Mouse (Mus musculus) lung, postnatal 0 days (tissue): Measurements from ENCODE around the gene Ogg1. TPM values are rescaled to one million over a fixed set of nuclear protein-coding genes. Genes with fewer than 3 reads are reported as not detected.

Source experiments
- ATAC-seq: fragments of 200-750 bp; cut with Nextera tagmentation; 2 replicates; pipeline ENCODE4 v1.8.0; 2017; ENCODE audit warnings: moderate library complexity
- DNase-seq: peaks from one replicate; pipeline ENCODE4 v3.0.0-alpha.2; 2016; ENCODE audit warnings: low spot score
- H3K27ac ChIP-seq: fragments of 300-500 bp; sonication (generic); 2 replicates; pipeline ENCODE4 v1.5.1; 2014; ENCODE audit warnings: antibody characterized with exemption, mild to moderate bottlenecking, low read length, mixed read lengths
- H3K27me3 ChIP-seq: fragments of 300-500 bp; sonication (generic); replicated peaks from 2 replicates; pipeline ENCODE4 v1.6.1; 2014; ENCODE audit warnings: low read length, mixed read lengths; ENCODE audit not compliant: insufficient read depth
- H3K36me3 ChIP-seq: fragments of 300-500 bp; sonication (generic); 2 replicates; pipeline ENCODE4 v1.6.1; 2014; ENCODE audit warnings: low read length, mixed read lengths; ENCODE audit not compliant: insufficient read depth
- H3K4me1 ChIP-seq: fragments of 300-500 bp; sonication (generic); 2 replicates; pipeline ENCODE4 v1.6.1; 2014; ENCODE audit warnings: antibody characterized with exemption, low read depth, low read length, mixed read lengths; ENCODE audit not compliant: insufficient read depth
- H3K4me2 ChIP-seq: fragments of 300-500 bp; sonication (generic); replicated peaks from 2 replicates; pipeline ENCODE4 v1.6.1; 2014; ENCODE audit warnings: low read depth, mild to moderate bottlenecking, low read length, moderate library complexity, mixed read lengths
- H3K4me3 ChIP-seq: fragments of 300-500 bp; sonication (generic); 2 replicates; pipeline ENCODE4 v1.5.1; 2014; ENCODE audit warnings: low read depth, low read length
- H3K9ac ChIP-seq: fragments of 300-500 bp; sonication (generic); replicated peaks from 2 replicates; pipeline ENCODE4 v1.6.1; 2014; ENCODE audit warnings: low read depth, mild to moderate bottlenecking
- H3K9me3 ChIP-seq: fragments of 300-500 bp; sonication (generic); 2 replicates; pipeline ENCODE4 v1.6.1; 2016; ENCODE audit warnings: low read length, mixed read lengths
- CTCF ChIP-seq: IDR thresholded peaks from 2 replicates; pipeline ENCODE4 v1.5.1; 2016; ENCODE audit warnings: antibody characterized with exemption, mild to moderate bottlenecking
- EP300 ChIP-seq: IDR thresholded peaks from 2 replicates; pipeline ENCODE4 v1.6.1; 2016; ENCODE audit warnings: antibody characterized with exemption, mild to moderate bottlenecking, control low read depth
- WGBS: fragments of 180-500 bp; shearing (Covaris S2); extraction: QIAGEN DNeasy Blood & Tissue Kit; methylation state at CpG from one replicate; pipeline ENCODE4 v1.1.7; 2014; 5-methylcytosine and 5-hydroxymethylcytosine counted together
- polyA plus RNA-seq: library from polyadenylated mRNA; unstranded; fragments of >200 nt; fragmentation: Nextera tagmentation; extraction: Ambion mirVana; gene quantifications from 2 replicates; pipeline ENCODE4 v1.2.1, GENCODE M21; 2015

Ogg1 gene
- polyA plus RNA-seq, 1 experiment from 2014 or later, result 11.7 TPM

DNA sequence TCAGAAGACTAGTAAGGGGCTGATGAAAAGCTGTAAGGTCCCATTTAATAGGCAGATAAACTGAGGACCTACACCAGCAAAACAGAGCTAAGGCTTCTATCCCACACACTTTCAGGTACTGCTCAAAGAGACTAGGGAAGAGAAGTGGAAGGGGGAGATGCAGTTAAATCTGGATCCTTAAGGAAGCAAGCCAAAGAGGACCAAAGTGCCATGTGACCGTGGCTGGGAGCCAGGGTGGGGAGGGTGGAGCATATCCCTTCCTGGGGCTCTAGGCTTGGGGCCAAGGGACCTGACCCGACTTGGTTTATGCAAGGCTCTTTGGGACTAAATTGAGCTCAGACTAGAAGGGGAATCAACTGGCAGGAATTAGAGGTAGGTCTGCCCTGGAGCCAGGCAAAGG, 17.5 kb downstream of the Ogg1 start:
- H3K9me3 ChIP-seq, result no peaks in the 10 kb centered on the region
- peak overlapping the region; percentile 70 for H3K27ac ChIP-seq
- peak; percentile 81 for DNase-seq
- 3% methylated on average over 2 of the region's 2 CpGs for WGBS
- 0 out of 2 replicates have a peak overlapping the region, but pooled peaks have one; percentile 60 for H3K4me3 ChIP-seq
- TF ChIP-seq CTCF, result no peak
- no peak for TF ChIP-seq EP300
- H3K9ac ChIP-seq, result 0 out of 2 replicates have a peak overlapping the region, but pooled peaks have one; percentile 70
- H3K4me1 ChIP-seq, result peaks cover 20% of the 10 kb centered on the region; the same call in 1 of the 2 replicates
- no peaks in the 10 kb centered on the region for H3K36me3 ChIP-seq
- ATAC-seq, result peak; percentile 81
- peak overlapping the region; percentile 87 for H3K4me2 ChIP-seq
- H3K27me3 ChIP-seq, result no peaks in the 10 kb centered on the region

DNA sequence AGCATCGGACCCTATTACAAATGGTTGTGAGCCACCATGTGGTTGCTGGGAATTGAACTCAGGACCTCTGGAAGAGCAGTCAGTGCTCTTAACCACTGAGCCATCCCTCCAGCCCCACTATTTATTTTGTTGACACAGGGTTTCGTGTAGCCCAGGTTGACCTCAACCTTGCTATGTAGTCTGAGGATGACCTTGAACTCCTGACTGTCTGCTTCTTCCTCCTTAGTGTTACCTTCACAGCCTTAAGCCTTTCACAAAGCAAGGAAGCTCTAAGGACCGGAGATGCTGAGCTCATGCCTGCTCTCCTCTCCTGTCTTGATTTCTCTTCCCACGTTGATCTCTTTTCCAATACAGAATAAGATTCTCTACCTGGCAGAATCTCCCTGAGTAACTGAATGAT, 20.1 kb downstream of the Ogg1 start:
- H3K9ac ChIP-seq, result no peak overlapping the region

DNA sequence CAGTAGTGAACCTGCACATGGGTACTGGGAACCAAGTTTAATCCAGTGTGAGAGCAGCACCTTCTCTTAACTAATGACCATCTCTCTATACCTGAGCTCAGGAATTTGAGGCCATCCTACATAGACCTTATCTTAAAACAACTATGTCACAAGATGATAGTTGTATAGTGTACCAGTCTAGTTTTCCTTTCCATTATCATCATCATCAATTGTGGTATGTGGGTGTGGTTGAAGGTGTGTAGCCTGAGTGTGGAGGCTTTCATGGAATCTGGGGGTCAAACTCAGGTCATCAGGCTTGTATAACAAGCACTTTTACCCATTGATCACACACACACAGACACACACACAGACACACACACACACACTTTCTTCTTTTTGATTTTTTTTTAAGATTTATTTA, 23.8 kb downstream of the Ogg1 start:
- no peak for TF ChIP-seq CTCF
- Histone ChIP-seq H3K27ac (no peak overlapping the region), H3K27me3 (no peaks in the 10 kb centered on the region), H3K9ac (no peak overlapping the region), H3K36me3 (no peaks in the 10 kb centered on the region), H3K4me2 (no peak overlapping the region), H3K4me3 (no peak overlapping the region), H3K4me1 (no peaks in the 10 kb centered on the region), H3K9me3 (no peaks in the 10 kb centered on the region)
- no peak for ATAC-seq
- DNase-seq, result no peak

More for the DNA sequence above, 20.1 kb downstream of the Ogg1 start:
- WGBS, result 58% methylated on average over 4 of the region's 4 CpGs
- Histone ChIP-seq H3K4me2 (no peak overlapping the region), H3K4me3 (no peak overlapping the region), H3K9me3 (no peaks in the 10 kb centered on the region), H3K27me3 (no peaks in the 10 kb centered on the region), H3K36me3 (no peaks in the 10 kb centered on the region), H3K27ac (no peak overlapping the region), H3K4me1 (peaks cover 18% of the 10 kb centered on the region; the same call in 1 of the 2 replicates)
- DNase-seq (no peak), ATAC-seq (no peak)
- TF ChIP-seq CTCF (no peak), EP300 (no peak)

DNA sequence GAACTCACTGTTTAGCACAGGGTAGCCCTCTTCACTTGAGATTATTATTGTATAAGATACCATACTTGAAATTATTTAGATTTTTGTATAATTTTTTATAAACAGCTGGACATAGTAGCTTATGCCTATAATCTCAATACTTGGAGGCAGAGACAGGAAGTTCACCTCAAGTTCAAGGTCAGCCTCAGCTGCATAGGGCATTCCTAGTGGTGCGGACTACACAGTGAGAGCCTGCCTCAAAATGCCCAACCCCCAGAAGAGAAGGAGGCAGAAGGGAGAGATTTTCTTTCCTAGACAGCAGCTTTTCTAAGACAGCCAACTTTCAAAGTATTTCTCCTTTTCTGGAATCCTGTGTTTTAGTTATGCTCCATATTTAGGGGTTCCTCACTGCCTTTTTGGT, 24.4 kb downstream of the Ogg1 start:
- no peak for DNase-seq
- Histone ChIP-seq H3K9ac (no peak overlapping the region), H3K27ac (no peak overlapping the region), H3K4me1 (no peaks in the 10 kb centered on the region), H3K4me2 (no peak overlapping the region), H3K36me3 (no peaks in the 10 kb centered on the region), H3K27me3 (no peaks in the 10 kb centered on the region), H3K9me3 (no peaks in the 10 kb centered on the region), H3K4me3 (no peak overlapping the region)
- no peak for TF ChIP-seq EP300
- no peak for TF ChIP-seq CTCF
- WGBS, result 71% methylated on average over 1 of the region's 1 CpGs
- ATAC-seq, result no peak

DNA sequence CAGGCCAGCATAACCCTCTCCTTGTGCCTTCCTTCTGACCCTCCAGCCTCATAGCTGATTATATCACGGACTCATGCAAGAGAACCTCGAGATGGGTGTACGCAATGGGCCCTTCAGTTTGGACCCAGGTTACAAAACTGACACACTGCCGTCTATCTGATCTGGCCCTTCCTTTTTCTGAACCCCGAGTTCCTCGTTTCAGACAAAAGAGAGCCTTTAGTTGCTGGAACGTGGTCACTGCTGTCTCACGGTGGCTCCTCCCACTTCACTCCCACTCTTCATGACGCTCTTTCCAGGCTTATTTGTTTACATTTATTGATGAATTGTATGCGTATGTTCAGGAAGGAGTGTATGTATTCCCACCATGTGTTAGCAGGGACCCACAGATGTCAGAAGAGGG, 24.9 kb downstream of the Ogg1 start:
- no peaks in the 10 kb centered on the region for H3K9me3 ChIP-seq
- WGBS, result 39% methylated on average over 10 of the region's 10 CpGs
- TF ChIP-seq CTCF, result no peak
- TF ChIP-seq EP300, result no peak
- DNase-seq, result peak; percentile 31
- no peak overlapping the region for H3K27ac ChIP-seq
- no peak overlapping the region for H3K4me3 ChIP-seq
- H3K4me2 ChIP-seq, result no peak overlapping the region
- H3K27me3 ChIP-seq, result no peaks in the 10 kb centered on the region
- H3K4me1 ChIP-seq, result no peaks in the 10 kb centered on the region
- ATAC-seq, result no peak
- no peaks in the 10 kb centered on the region for H3K36me3 ChIP-seq
- no peak overlapping the region for H3K9ac ChIP-seq

DNA sequence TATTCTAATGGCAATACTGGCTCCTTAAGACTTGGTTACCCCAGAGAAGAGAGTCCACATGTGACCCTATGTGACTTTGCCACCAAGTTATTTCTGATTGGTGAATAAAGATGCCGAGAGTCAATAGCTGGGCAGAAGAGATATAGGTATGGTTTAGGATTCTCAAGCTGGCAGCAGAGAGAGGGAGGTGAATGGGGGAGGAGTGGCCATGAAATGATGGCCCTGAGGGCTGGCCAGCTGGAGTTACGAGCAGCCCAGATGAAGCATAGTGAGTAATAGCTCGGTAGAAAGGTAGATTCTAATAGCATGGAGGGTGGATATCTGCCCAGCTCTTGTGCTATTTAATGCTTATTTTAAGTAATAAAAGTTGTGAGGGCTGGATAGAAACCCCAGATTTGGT, 26.0 kb downstream of the Ogg1 start:
- Histone ChIP-seq H3K4me1 (no peaks in the 10 kb centered on the region), H3K9ac (no peak overlapping the region), H3K9me3 (no peaks in the 10 kb centered on the region), H3K4me3 (no peak overlapping the region), H3K4me2 (no peak overlapping the region), H3K36me3 (no peaks in the 10 kb centered on the region), H3K27me3 (no peaks in the 10 kb centered on the region), H3K27ac (no peak overlapping the region)
- ATAC-seq, result no peak
- 78% methylated on average over 3 of the region's 3 CpGs for WGBS
- no peak for DNase-seq
- no peak for TF ChIP-seq CTCF
- no peak for TF ChIP-seq EP300

DNA sequence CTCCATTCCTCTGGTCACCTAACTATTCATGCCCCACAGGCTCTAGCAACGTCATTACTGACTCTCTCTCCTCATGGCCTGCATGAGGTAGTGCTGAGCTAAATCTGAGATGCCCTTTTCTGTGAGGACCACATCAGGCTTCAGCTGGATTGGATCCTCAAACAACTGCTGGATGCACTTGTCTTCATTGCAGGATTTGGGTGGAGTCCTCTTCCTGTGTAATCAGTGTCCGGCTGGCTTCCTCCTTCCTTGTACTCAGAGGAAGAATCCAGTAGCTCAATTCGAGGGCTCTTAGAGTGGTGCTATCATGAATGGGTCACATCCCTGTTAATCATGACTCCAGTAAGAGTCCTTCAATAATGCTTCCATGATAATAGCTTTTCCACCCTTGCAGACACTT, 26.9 kb downstream of the Ogg1 start:
- Histone ChIP-seq H3K9ac (no peak overlapping the region), H3K36me3 (no peaks in the 10 kb centered on the region), H3K4me1 (no peaks in the 10 kb centered on the region), H3K27me3 (no peaks in the 10 kb centered on the region), H3K27ac (no peak overlapping the region), H3K4me2 (no peak overlapping the region), H3K4me3 (no peak overlapping the region), H3K9me3 (no peaks in the 10 kb centered on the region)
- DNase-seq (peak; percentile 27), ATAC-seq (peak; percentile 19; the same call in 1 of the 2 replicates)
- 37% methylated on average over 3 of the region's 3 CpGs for WGBS
- TF ChIP-seq CTCF (no peak), EP300 (no peak)
